Comparison of ENCODE assay signal across 21 mouse cellular contexts in the genomic region with DNA sequence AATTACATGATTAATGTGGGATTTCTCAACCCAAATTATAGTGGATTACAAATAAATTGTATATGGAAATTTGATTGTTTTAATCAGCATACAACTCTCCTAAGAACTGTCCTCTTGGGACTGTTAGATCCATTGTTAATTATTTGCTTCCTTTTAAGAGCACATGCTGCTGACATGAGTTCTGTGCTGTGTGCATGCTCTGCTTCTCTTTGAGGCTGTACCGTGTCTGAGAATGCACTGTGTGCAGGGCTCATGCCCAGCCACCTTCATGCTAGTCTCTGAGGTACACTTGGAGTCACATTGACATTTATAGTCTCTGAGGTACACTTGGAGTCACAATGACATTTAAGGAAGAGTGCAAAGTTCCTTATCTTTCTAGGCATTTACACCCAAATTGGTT. TPM values are rescaled to one million over a fixed set of nuclear protein-coding genes. Genes with fewer than 3 reads are reported as not detected.
A peak's percentile ranks its signal among the peaks of the same experiment; 100 is the strongest.
DNase-seq lines count a peak whose midpoint lies in the region; ATAC-seq and TF ChIP-seq lines count a peak whose summit lies in the region.
"Had no signal": no experiment of that assay in that cellular context is flagged by ENCODE, and none has a peak within 500 bp of the region (broad histone marks: within the 10 kb centered on the region; RNA-seq: fewer than 3 reads in every experiment).

No protein-coding gene starts in this region.

- H3K4me1 ChIP-seq in hindbrain, embryonic 15.5 days (replicated peaks), result peaks cover 11% of the 10 kb centered on the region
- no peaks in the 10 kb centered on the region for H3K4me1 ChIP-seq in hindbrain, postnatal 0 days (ENCODE audit: insufficient read depth, low read length)
- H3K4me1 ChIP-seq in midbrain, embryonic 16.5 days (ENCODE audit: control insufficient read depth, insufficient read depth, low read length), result peaks cover 6% of the 10 kb centered on the region; the same call in 1 of the 2 replicates
- H3K4me1 ChIP-seq in midbrain, embryonic 14.5 days (ENCODE audit: control insufficient read depth, insufficient read depth, low read length), result no peaks in the 10 kb centered on the region
- peaks cover 15% of the 10 kb centered on the region for H3K4me1 ChIP-seq in neural tube, embryonic 14.5 days (ENCODE audit: control insufficient read depth, insufficient read depth, low read length)
- H3K4me1 ChIP-seq: heart, embryonic 10.5 days had no signal

- no peak overlapping the region; the same call in 1 of the 2 replicates for H3K27ac ChIP-seq in hindbrain, embryonic 15.5 days (replicated peaks)
- H3K27ac ChIP-seq in hindbrain, postnatal 0 days, result no peak overlapping the region
- no peak overlapping the region for H3K27ac ChIP-seq in midbrain, embryonic 16.5 days (ENCODE audit: low read length)
- H3K27ac ChIP-seq in midbrain, embryonic 14.5 days (replicated peaks; ENCODE audit: low read depth, low read length), result no peak overlapping the region
- H3K27ac ChIP-seq in neural tube, embryonic 14.5 days (ENCODE audit: low read depth, low read length), result no peak overlapping the region
- H3K27ac ChIP-seq: embryonic facial prominence, embryonic 15.5 days; forebrain, embryonic 10.5 days; gastrocnemius, adult 2 months; heart, embryonic 10.5 days had no signal

- no peak for TF ChIP-seq CTCF in hindbrain, postnatal 0 days (IDR thresholded peaks at IDR 0.05; ENCODE audit: low read depth)

- ATAC-seq in hindbrain, embryonic 15.5 days (ENCODE audit: low FRiP score, low read depth), result 0 out of 2 replicates have a peak, but pooled peaks have one; percentile 46
- ATAC-seq in hindbrain, postnatal 0 days, result no peak
- 0 out of 2 replicates have a peak, but pooled peaks have one; percentile 53 for ATAC-seq in midbrain, embryonic 16.5 days
- no peak for ATAC-seq in midbrain, embryonic 14.5 days (ENCODE audit: low FRiP score, low TSS enrichment)
- peak; percentile 80 for ATAC-seq in neural tube, embryonic 14.5 days (ENCODE audit: low read depth)
- ATAC-seq: forebrain, embryonic 14.5 days; inflammation-experienced regulatory T-cells, adult 6 months had no signal

- H3K36me3 ChIP-seq in hindbrain, embryonic 15.5 days, result peaks cover 9% of the 10 kb centered on the region; the same call in 1 of the 2 replicates
- H3K36me3 ChIP-seq in hindbrain, postnatal 0 days (ENCODE audit: insufficient read depth, low read length), result no peaks in the 10 kb centered on the region; the same call in 1 of the 2 replicates
- peaks cover 3% of the 10 kb centered on the region; the same call in 1 of the 2 replicates for H3K36me3 ChIP-seq in midbrain, embryonic 16.5 days (ENCODE audit: control insufficient read depth, insufficient read depth, low read length)
- peaks cover 16% of the 10 kb centered on the region for H3K36me3 ChIP-seq in midbrain, embryonic 14.5 days (ENCODE audit: control insufficient read depth, insufficient read depth, low read length)
- peaks cover 12% of the 10 kb centered on the region; the same call in 1 of the 2 replicates for H3K36me3 ChIP-seq in neural tube, embryonic 14.5 days (ENCODE audit: control insufficient read depth, insufficient read depth, low read length)

- H3K9me3 ChIP-seq in hindbrain, embryonic 15.5 days, result no peaks in the 10 kb centered on the region
- H3K9me3 ChIP-seq in hindbrain, postnatal 0 days (ENCODE audit: low read length), result no peaks in the 10 kb centered on the region
- H3K9me3 ChIP-seq in midbrain, embryonic 16.5 days (replicated peaks; ENCODE audit: control insufficient read depth, low read length, poor library complexity, severe bottlenecking), result no peaks in the 10 kb centered on the region
- no peaks in the 10 kb centered on the region for H3K9me3 ChIP-seq in midbrain, embryonic 14.5 days (ENCODE audit: control insufficient read depth, low read length)
- no peaks in the 10 kb centered on the region for H3K9me3 ChIP-seq in neural tube, embryonic 14.5 days (ENCODE audit: control insufficient read depth, low read length)
- H3K9me3 ChIP-seq: embryonic facial prominence, embryonic 15.5 days; forebrain, embryonic 10.5 days; heart, embryonic 10.5 days had no signal

- DNase-seq in hindbrain, postnatal 0 days (ENCODE audit: low spot score), result no peak
- no peak for DNase-seq in midbrain, embryonic 14.5 days
- DNase-seq in spleen, postnatal 36 days (ENCODE audit: low spot score in 2 of 2), result no peak
- DNase-seq: adrenal gland, adult 8-10 months; adrenal gland, postnatal 36 days; cerebellum, adult 2 months; cerebellum, postnatal 10 days; gastrocnemius, adult 2 months; gastrocnemius, postnatal 25 days; heart, postnatal 10 days; heart, postnatal 4 days had no signal

- no peak overlapping the region for H3K4me3 ChIP-seq in hindbrain, embryonic 15.5 days
- H3K4me3 ChIP-seq in hindbrain, postnatal 0 days (ENCODE audit: low read length), result no peak overlapping the region
- no peak overlapping the region for H3K4me3 ChIP-seq in midbrain, embryonic 16.5 days (ENCODE audit: low read depth, low read length)
- H3K4me3 ChIP-seq in midbrain, embryonic 14.5 days (replicated peaks; ENCODE audit: low read depth, low read length), result no peak overlapping the region
- H3K4me3 ChIP-seq in neural tube, embryonic 14.5 days (ENCODE audit: low read depth, low read length), result no peak overlapping the region
- H3K4me3 ChIP-seq: embryonic facial prominence, embryonic 15.5 days; erythroblast, embryonic 14.5 days; forebrain, embryonic 10.5 days; gastrocnemius, adult 2 months; heart, embryonic 10.5 days had no signal

- no peak overlapping the region for H3K4me2 ChIP-seq in hindbrain, embryonic 15.5 days
- H3K4me2 ChIP-seq in hindbrain, postnatal 0 days (ENCODE audit: low read depth, low read length), result no peak overlapping the region
- no peak overlapping the region for H3K4me2 ChIP-seq in midbrain, embryonic 16.5 days (ENCODE audit: low read length)
- H3K4me2 ChIP-seq in midbrain, embryonic 14.5 days (ENCODE audit: low read length), result no peak overlapping the region
- H3K4me2 ChIP-seq in neural tube, embryonic 14.5 days (ENCODE audit: low read depth, low read length), result no peak overlapping the region
- H3K4me2 ChIP-seq: embryonic facial prominence, embryonic 15.5 days had no signal

- WGBS in hindbrain, embryonic 15.5 days, result 45% methylated on average over 1 of the region's 1 CpGs
- 47% methylated on average over 1 of the region's 1 CpGs for WGBS in hindbrain, postnatal 0 days
- 52% methylated on average over 1 of the region's 1 CpGs for WGBS in midbrain, embryonic 16.5 days
- WGBS in midbrain, embryonic 14.5 days, result 59% methylated on average over 1 of the region's 1 CpGs
- WGBS in neural tube, embryonic 14.5 days, result 26% methylated on average over 1 of the region's 1 CpGs

- no peak overlapping the region for H3K9ac ChIP-seq in hindbrain, embryonic 15.5 days
- no peak overlapping the region for H3K9ac ChIP-seq in hindbrain, postnatal 0 days (replicated peaks; ENCODE audit: low read length)
- no peak overlapping the region for H3K9ac ChIP-seq in midbrain, embryonic 16.5 days (ENCODE audit: low read depth, low read length)
- H3K9ac ChIP-seq in midbrain, embryonic 14.5 days (replicated peaks; ENCODE audit: low read length), result no peak overlapping the region
- no peak overlapping the region for H3K9ac ChIP-seq in neural tube, embryonic 14.5 days (replicated peaks; ENCODE audit: low read depth, low read length)
- H3K9ac ChIP-seq: embryonic facial prominence, embryonic 15.5 days had no signal

- no peaks in the 10 kb centered on the region for H3K27me3 ChIP-seq in hindbrain, embryonic 15.5 days
- H3K27me3 ChIP-seq in hindbrain, postnatal 0 days (ENCODE audit: insufficient read depth, low read length), result no peaks in the 10 kb centered on the region
- H3K27me3 ChIP-seq in midbrain, embryonic 16.5 days (ENCODE audit: control insufficient read depth, insufficient read depth, low read depth, low read length), result no peaks in the 10 kb centered on the region
- no peaks in the 10 kb centered on the region for H3K27me3 ChIP-seq in midbrain, embryonic 14.5 days (ENCODE audit: control insufficient read depth, insufficient read depth, low read length)
- H3K27me3 ChIP-seq in neural tube, embryonic 14.5 days (ENCODE audit: control insufficient read depth, insufficient read depth, low read length), result no peaks in the 10 kb centered on the region
- H3K27me3 ChIP-seq: embryonic facial prominence, embryonic 15.5 days had no signal

RNA-seq across cellular contexts. Expression of gene Fat4, which starts 58.4 kb away (rescaled TPM):
- 9.0 and 9.2 TPM in 2 replicates for polyA plus RNA-seq in hindbrain, embryonic 15.5 days (2015; fragmentation: Nextera tagmentation; extraction: Ambion mirVana)
- 66.0 and 75.0 TPM in 2 replicates for total RNA-seq in hindbrain, postnatal 0 days (2014; rRNA removed)
- polyA plus RNA-seq in hindbrain, postnatal 0 days (2015; fragmentation: Nextera tagmentation; extraction: Ambion mirVana), result 4.1 and 4.2 TPM in 2 replicates
- 5.9 and 6.8 TPM in 2 replicates for polyA plus RNA-seq in midbrain, embryonic 16.5 days (2015; fragmentation: Nextera tagmentation; extraction: Ambion mirVana)
- 13.4 and 14.6 TPM in 2 replicates for polyA plus RNA-seq in midbrain, embryonic 14.5 days (2014; fragmentation: Nextera tagmentation; extraction: Ambion mirVana)
- polyA plus RNA-seq in neural tube, embryonic 14.5 days (2014; fragmentation: Nextera tagmentation; extraction: Ambion mirVana), result 27.8 and 31.1 TPM in 2 replicates
- total RNA-seq: granulocyte monocyte progenitor cell, adult 5-6 weeks had no signal
- polyA plus RNA-seq: erythroblast, embryonic 14.5 days had no signal

Comparison
In these comparisons a context has a peak if more than half of its experiments do, and no peak if none do; other contexts are left out.
1. ATAC-seq: peak in hindbrain, embryonic 15.5 days (single experiment), midbrain, embryonic 16.5 days (single experiment) and neural tube, embryonic 14.5 days (single experiment); none in hindbrain, postnatal 0 days (single experiment) and midbrain, embryonic 14.5 days (single experiment).